Mouse (Mus musculus): Measurements from ENCODE around the gene Evl.

Evl gene

GRCm38 (mm10) chr12:108647784-108648183 lies 93.3 kb downstream of the Evl start:
- in situ Hi-C loops (cut with MboI), result no loop called here

GRCm38 (mm10) chr12:108651053-108651660 lies 96.6 kb downstream of the Evl start:
- in situ Hi-C loops (cut with MboI), result no loop called here

GRCm38 (mm10) chr12:108653358-108654335 lies 99.1 kb downstream of the Evl start:
- in situ Hi-C loops (cut with MboI), result no loop called here

GRCm38 (mm10) chr12:108657350-108657749 lies 102.8 kb downstream of the Evl start:
- in situ Hi-C loops (cut with MboI), result no loop called here

GRCm38 (mm10) chr12:108668606-108669235 lies 114.2 kb downstream of the Evl start:
- in situ Hi-C loops (cut with MboI), result no loop called here

GRCm38 (mm10) chr12:108671541-108671940 lies 117.0 kb downstream of the Evl start:
- in situ Hi-C loops (cut with MboI), result no loop called here

- in situ Hi-C loops (cut with MboI), result no loop called here
Measured at GRCm38 (mm10) chr12:108672908-108673307, 118.4 kb downstream of the Evl start.

- in situ Hi-C loops (cut with MboI), result no loop called here
Measured at GRCm38 (mm10) chr12:108673546-108673945, 119.0 kb downstream of the Evl start.

- in situ Hi-C loops (cut with MboI), result no loop called here
Measured at GRCm38 (mm10) chr12:108674502-108674901, 120.0 kb downstream of the Evl start.

- in situ Hi-C loops (cut with MboI), result no loop called here
Measured at GRCm38 (mm10) chr12:108674916-108675315, 120.4 kb downstream of the Evl start.

- in situ Hi-C loops (cut with MboI), result no loop called here
Measured at GRCm38 (mm10) chr12:108675614-108676401, 121.3 kb downstream of the Evl start.

- in situ Hi-C loops (cut with MboI), result no loop called here
Measured at GRCm38 (mm10) chr12:108677116-108677515, 122.6 kb downstream of the Evl start.

GRCm38 (mm10) chr12:108678366-108678765 lies 123.8 kb downstream of the Evl start:
- in situ Hi-C loops (cut with MboI), result no loop called here

GRCm38 (mm10) chr12:108680861-108681260 lies 126.3 kb downstream of the Evl start:
- in situ Hi-C loops (cut with MboI), result no loop called here

GRCm38 (mm10) chr12:108682240-108683023 lies 127.9 kb downstream of the Evl start:
- in situ Hi-C loops (cut with MboI), result no loop called here

GRCm38 (mm10) chr12:108686463-108686862 lies 131.9 kb downstream of the Evl start:
- in situ Hi-C loops (cut with MboI), result no loop called here

GRCm38 (mm10) chr12:108686926-108687325 lies 132.4 kb downstream of the Evl start:
- in situ Hi-C loops (cut with MboI), result no loop called here

GRCm38 (mm10) chr12:108689167-108689566 lies 134.6 kb downstream of the Evl start:
- in situ Hi-C loops (cut with MboI), result no loop called here

GRCm38 (mm10) chr12:108690529-108690928 lies 136.0 kb downstream of the Evl start:
- in situ Hi-C loops (cut with MboI), result no loop called here

GRCm38 (mm10) chr12:108693592-108693991 lies 139.1 kb downstream of the Evl start:
- in situ Hi-C loops (cut with MboI), result no loop called here

GRCm38 (mm10) chr12:108694223-108694622 lies 139.7 kb downstream of the Evl start:
- in situ Hi-C loops (cut with MboI), result no loop called here

Data from mature B cell (primary cell).